Mouse (Mus musculus): ENCODE results near the gene Pten. TPM values are rescaled to one million over a fixed set of nuclear protein-coding genes. Genes with fewer than 3 reads are reported as not detected.

The Pten gene
- 10 to 100 TPM; 28.0 to 39.8 (median 32.4) TPM for total RNA-seq (2022)

- DNase-seq (ENCODE audit: low spot score in 2 of 2) = peak; percentile 93 to 95
These were observed at the start of gene Pten for GRCm38 (mm10) chr19:32756900-32757725. TSS of gene Pten (plus strand) at chr19:32757497.

DNA sequence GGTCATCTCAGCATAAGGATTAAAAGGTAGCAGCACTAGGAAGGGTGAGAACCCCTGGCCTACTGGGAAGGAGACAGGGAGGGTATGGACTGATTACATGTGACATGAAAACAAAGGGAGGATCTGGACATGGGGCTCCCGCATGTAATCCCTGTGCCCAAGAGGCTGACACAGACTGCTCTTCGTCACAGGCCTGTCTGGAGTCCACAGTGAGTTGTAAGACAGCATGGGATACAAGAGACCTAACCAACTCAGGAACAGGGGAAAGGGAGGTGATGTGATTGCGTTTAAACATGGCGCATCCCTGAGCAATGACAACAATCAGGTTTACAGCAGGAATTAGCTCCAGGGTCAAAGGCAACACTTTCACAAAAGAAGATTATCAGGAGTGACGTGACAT is 48.3 kb upstream of the Pten start:
- no peak for DNase-seq (ENCODE audit: low spot score in 2 of 2)

DNA sequence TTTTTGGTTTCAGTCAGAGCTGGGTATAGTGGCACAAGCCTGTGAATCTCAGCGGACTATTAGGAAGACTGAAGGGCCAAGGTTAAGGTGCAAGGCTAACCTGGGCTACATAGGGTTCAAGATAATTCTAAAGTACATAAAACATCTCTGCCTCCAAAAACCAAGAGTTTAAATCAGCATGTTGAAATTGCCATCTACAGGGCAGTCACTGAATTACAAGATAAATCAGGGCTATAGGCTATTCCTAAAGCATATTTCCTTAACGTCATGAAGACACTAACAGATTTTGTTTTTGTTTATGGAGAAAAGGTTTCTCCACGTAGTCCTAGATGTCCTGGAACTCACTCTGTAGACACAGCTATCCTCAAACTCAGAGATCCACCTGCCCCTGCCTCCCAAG is 47.0 kb upstream of the Pten start:
- no peak for DNase-seq (ENCODE audit: low spot score in 2 of 2)

DNA sequence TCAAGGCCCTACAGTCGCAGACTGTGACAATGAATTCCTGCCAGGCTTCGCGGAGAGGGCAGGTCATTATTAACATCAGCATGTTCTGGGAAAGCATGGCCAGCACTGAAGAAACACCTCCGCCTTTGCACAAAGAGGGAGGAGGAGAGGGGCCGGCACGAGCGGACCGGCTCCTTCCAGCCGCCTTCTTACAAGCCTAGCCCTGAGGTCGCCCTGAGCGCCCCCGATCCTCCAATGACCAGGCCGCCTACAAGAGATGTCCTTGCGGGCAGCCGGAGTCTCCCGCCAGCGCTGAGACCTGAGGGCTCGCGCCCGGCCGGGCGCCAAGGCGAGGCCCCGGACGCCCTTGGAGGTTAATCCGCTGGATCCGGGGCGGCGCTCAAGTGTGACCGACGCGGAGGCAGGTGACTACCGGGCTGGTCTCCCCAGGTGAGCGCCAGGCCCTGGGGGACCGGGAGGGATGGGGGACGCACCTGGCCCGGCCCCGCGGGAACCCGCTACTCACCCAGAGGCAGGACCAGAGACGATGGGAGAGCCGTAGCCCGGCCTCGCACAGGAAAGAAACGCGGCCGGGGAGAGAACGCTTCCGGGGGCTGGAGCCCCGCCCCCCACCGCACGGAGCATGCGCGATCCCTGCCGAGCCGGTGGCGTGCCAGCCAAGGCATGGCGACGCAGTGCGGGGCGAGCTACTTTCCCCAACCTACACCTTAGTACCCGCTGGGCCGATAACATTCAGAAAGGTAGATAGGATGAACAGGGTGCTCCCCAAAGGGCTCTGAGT is 45.3 kb upstream of the Pten start:
- DNase-seq (ENCODE audit: low spot score in 2 of 2) = peak; percentile 81 to 82

DNA sequence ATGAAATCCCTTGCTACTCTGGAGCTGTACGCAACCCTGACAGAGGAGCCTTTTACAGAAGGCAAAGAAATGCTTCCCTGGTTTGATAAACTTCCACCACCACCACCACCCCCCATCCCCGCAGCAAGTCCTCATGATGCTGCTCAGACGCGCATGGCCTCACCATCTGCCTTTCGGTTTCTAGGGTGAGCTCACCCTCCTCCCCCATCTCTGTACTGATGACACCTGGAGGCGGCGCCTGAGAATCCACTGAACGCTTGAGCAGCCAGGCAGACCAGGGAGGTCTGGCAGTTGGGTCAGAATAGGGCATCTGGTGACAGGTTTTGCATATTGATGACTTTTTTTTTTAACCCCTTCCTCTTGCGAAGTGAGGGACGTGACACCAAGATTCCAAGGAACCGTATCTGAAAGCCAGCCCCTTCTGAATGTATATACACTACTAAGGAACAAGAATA is 44.7 kb upstream of the Pten start:
- DNase-seq (ENCODE audit: low spot score in 2 of 2) = peak; percentile 54 to 61

- DNase-seq (ENCODE audit: low spot score in 2 of 2) = no peak
These were observed 43.8 kb upstream of the Pten start for GRCm38 (mm10) chr19:32713471-32713870.

DNA sequence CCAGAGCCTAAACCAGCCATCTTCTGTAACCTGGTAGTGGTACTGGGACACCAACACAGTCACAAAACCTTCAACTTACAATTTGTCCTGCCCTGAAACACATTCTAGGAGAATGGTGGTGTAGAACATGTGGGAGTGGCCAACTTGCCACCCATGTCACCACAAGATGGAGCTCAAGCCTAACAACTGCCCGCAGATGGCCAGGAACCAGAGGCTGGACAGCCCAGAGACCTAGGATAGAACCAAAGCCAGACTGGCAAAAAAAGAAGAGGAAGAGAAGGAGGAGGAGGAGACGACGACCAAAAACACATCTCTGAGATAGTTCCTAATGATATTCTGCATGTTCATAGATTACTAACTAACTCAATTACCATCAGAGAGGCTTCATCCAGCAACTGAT is 42.1 kb upstream of the Pten start:
- peak; percentile 61 for DNase-seq (ENCODE audit: low spot score in 2 of 2)

DNA sequence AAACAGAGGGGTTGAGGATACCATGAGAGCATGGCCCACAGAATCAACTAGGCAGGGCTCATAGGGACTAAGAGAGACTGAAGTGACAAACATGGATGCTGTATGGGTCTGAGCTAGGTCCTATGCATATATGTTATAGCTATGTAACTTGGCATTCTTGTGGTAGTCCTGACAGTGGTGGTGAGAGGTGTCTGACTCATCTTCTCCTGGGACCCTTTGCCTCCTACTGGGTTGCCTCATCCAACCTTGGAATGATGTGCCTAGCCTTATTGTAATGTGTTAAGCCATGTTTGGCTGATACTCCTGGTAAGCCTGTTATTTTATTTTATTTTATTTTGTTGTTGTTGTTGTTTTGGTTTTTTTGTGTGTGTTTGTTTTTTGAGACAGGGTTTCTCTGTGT is 41.6 kb upstream of the Pten start:
- no peak for DNase-seq (ENCODE audit: low spot score in 2 of 2)

- DNase-seq (ENCODE audit: low spot score in 2 of 2) = no peak
These were observed 39.7 kb upstream of the Pten start for GRCm38 (mm10) chr19:32717590-32717989.

DNA sequence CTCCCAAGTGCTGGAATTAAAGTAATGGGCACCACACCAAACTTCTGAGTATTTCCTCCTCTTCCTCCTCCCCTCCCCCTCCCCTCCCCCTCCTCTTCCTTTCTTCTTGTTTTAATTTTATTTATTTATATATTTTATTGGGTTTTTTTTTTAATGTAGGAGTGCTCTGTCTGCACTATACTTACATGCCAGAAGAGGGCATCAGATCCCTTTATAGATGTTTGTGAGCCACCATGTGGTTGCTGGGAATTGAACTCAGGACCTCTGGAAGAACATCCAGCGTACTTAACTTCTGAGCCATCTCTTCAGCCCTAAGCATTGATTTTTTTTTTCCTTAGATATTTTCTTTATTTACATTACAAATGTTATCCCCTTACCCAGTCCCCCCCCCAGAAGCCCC is 37.0 kb upstream of the Pten start:
- DNase-seq (ENCODE audit: low spot score in 2 of 2) = no peak

GRCm38 (mm10) chr19:32723817-32724216 is 33.5 kb upstream of the Pten start:
- DNase-seq (ENCODE audit: low spot score in 2 of 2) = no peak

DNA sequence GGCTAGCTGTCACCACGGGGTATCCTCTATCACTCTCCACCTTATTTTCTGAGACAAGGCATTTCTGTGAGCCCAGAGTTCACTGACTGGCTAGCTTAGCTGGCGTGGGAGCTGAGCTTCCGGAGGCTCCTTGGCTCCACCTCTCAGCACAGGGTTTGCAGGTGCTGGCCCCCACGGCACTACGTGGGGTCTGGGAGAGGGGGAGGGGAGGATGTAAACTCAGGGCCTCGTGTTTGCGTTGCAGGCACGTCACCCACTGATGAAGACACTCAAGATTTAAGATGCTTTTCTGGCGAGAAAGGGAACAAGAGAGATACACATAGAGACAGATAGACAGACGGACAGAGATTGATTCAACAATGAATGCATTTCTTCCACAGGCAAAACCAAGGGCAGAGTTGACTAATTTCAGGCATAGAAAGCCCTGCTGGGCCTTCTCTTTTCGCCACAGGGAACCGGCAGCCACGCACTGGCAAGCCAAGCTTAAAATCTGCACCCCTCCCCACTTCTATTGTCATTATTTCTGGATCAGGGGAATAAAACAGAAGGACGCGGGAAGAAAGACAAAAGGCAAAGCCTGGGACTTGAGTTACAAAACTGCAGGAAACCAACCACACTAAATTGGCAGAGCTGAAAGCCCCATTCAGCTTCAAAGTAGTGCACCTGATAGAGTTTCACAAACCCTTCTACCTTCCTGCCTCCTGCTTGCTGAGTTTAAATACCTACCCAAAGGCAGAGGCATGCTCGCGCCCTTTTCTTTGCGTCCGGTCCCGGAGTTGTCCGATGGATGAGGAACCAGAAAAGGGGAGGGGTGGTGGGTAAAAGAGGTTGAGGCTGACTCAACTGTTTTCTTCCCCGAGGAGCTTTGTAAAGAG is 30.6 kb upstream of the Pten start:
- DNase-seq (ENCODE audit: low spot score in 2 of 2) = no peak

DNA sequence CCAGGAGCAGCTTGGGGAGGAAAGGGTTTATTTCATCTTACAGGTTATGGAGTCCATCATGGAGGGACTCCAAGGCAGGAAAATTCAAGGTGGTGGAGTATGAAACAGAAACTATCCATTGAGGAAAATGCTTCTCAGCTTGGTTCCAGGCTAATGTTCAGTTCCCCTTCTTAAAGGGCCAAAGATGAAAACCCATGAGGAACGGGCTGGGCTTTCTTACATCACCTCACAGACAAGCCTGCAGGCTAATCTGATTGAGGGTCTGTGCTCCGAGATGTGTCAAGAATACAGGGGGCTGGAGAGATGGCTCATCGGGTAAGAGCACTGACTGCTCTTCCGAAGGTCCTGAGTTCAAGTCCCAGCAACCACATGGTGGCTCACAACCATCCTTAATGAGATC is 27.5 kb upstream of the Pten start:
- no peak for DNase-seq (ENCODE audit: low spot score in 2 of 2)

- no peak for DNase-seq (ENCODE audit: low spot score in 2 of 2)
These were observed 24.4 kb upstream of the Pten start for GRCm38 (mm10) chr19:32732922-32733321.

DNA sequence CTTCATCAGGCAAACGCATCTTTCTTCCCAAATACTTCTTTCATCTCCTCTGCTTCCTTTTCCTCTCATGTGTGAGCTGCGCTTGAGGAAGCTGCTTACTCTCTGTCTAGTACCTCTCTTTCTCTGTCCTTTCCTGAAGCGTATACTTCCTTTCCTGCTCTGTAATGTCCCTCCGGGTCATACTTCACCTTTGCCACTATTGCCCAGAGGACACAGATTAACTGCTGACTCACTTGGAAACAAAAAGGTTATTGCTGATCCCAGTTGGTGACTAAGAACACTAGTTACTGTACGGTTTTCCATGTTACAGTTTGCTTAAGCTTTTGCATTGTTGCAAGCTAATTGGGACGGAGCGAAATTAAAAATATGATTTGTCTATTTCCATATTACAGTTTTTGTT is 19.5 kb upstream of the Pten start:
- DNase-seq (ENCODE audit: low spot score in 2 of 2) = no peak

DNA sequence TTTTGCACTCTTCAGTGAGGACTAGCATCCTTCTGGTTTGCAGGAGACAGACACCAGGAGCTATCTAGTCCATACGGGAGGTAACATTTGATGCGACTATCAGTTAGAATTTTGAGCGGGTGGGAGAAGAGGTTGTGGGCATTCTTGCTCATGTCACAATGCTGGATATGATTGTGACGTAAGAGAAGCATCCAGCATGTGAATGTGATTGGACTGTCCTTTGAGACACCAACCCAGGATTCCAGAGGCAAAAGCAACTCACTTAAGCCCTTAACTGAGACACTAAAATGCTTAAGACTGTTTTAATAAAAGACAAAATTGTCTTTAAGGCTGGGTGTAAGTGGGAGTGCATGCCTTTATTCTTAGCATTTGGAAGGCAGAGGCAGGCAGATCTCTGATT is 17.6 kb upstream of the Pten start, which contains the start of gene Atad1:
Atad1 (minus strand) TSS at position 101 of the 400 bp plus-strand sequence.
- DNase-seq (ENCODE audit: low spot score in 2 of 2) = no peak

DNA sequence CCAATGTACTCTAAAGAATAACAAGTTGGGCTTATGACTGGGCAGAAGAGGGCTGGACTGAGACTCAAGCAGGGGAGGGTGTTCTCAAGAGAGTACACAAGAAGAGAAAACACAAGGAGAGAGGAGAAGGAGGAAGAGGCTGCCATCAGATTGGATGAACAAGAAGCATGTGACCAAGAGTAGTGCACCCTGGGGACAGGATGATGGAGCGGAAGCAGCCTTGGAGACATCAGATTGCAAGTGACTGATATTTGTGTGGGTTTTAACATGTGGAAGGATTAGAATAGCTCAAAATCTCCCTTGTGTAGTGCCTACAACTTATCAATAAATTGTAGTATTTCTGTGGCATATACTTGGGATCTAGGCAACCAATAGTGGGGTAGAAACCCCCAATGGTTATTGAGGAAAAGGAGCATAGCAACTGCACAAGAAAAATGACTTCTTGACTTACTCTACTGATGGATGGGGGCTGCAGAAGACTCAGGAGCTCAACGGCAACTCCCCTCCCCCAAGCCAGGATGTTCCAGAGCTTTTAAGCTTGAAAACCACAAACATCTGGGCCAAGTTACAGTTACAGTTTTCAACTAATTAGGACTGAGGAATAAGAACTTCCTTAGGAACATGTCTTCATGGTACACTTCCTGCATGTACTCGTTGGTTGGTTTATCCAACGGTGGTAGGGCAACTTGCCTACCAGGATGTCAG is 16.5 kb upstream of the Pten start:
- no peak for DNase-seq (ENCODE audit: low spot score in 2 of 2)

DNA sequence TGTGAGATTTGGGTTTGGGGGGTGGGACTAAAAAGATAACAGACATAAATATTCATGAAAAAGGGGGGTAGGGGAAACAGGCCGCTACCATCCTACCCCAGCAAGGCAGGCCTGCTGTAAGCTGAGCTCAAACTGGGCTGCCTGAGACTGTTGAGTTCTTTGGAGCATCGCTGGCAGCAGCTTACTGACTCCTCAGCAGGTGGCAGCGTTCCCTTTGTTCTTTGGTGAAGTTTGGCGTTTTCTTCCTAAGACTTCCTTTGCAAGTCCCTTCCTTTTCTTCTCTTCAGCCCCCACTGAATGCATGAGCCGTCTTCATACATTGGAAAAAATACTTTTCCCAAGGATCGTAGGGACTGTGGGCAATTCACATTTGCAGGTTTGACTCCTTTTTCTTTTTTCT is 7.9 kb upstream of the Pten start:
- DNase-seq (ENCODE audit: low spot score in 2 of 2) = no peak

DNA sequence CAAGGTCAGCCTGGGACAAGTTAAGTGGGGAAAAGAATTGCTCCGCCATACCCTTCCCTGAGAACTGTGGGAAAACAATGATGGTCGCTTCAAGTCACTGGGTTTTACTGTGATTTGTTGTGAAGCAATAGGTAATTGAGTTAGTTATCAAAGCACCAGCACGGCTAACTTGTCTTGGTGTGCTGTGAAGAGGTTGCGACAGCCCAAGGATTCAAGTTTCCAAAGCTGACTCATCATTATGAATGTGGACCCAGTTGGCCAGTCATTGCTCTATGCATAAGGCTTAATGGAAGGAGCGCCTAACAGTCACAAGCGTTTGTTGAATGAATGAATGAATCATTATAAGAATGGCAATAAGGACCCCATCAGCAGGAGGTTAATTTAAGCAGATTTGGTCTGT is 4.9 kb upstream of the Pten start:
- DNase-seq (ENCODE audit: low spot score in 2 of 2) = no peak

- DNase-seq (ENCODE audit: low spot score in 2 of 2) = no peak
These were observed 3.9 kb upstream of the Pten start for GRCm38 (mm10) chr19:32753386-32753785.

All from gastrocnemius, adult 8-10 months (tissue).